Mouse (Mus musculus) liver, postnatal 0 days (tissue): ENCODE data around the gene Sv2b. TPM values are rescaled to one million over a fixed set of nuclear protein-coding genes. Genes with fewer than 3 reads are reported as not detected.

Source experiments
- ATAC-seq: fragments of 200-750 bp; cut with Nextera tagmentation; 2 replicates; pipeline ENCODE4 v1.8.0; 2017; ENCODE audit warnings: mild to moderate bottlenecking, moderate library complexity
- DNase-seq: peaks from one replicate; pipeline ENCODE4 v3.0.0-alpha.2; 2016
- H3K27ac ChIP-seq: fragments of 300-500 bp; sonication (generic); 2 replicates; pipeline ENCODE4 v1.5.1; 2014; ENCODE audit warnings: antibody characterized with exemption, moderate library complexity, mild to moderate bottlenecking, low read depth
- H3K27me3 ChIP-seq: fragments of 300-500 bp; sonication (generic); 2 replicates; pipeline ENCODE4 v1.6.1; 2014; ENCODE audit warnings: low read length, control low read depth, mixed read lengths; ENCODE audit not compliant: insufficient read depth
- H3K36me3 ChIP-seq: fragments of 300-500 bp; sonication (generic); replicated peaks from 2 replicates; pipeline ENCODE4 v1.6.1; 2014; ENCODE audit warnings: mild to moderate bottlenecking, control low read depth, low read length, moderate library complexity, mixed read lengths; ENCODE audit not compliant: insufficient read depth
- H3K4me1 ChIP-seq: fragments of 300-500 bp; sonication (generic); 2 replicates; pipeline ENCODE4 v1.6.1; 2014; ENCODE audit warnings: antibody characterized with exemption, mild to moderate bottlenecking, control low read depth; ENCODE audit not compliant: insufficient read depth
- H3K4me2 ChIP-seq: fragments of 300-500 bp; sonication (generic); 2 replicates; pipeline ENCODE4 v1.6.1; 2014; ENCODE audit warnings: low read depth, mild to moderate bottlenecking, low read length, moderate library complexity, mixed read lengths
- H3K4me3 ChIP-seq: fragments of 300-500 bp; sonication (generic); 2 replicates; pipeline ENCODE4 v1.5.1; 2014; ENCODE audit warnings: low read depth, low read length
- H3K9ac ChIP-seq: fragments of 300-500 bp; sonication (generic); replicated peaks from 2 replicates; pipeline ENCODE4 v1.6.1; 2014; ENCODE audit warnings: mild to moderate bottlenecking, moderate library complexity
- H3K9me3 ChIP-seq: fragments of 300-500 bp; sonication (generic); 2 replicates; pipeline ENCODE4 v1.6.1; 2016; ENCODE audit warnings: mild to moderate bottlenecking, control low read depth, low read length, mixed read lengths
- CTCF ChIP-seq: sonication (generic); IDR thresholded peaks from 2 replicates; pipeline ENCODE4 v1.5.1; 2016; ENCODE audit warnings: antibody characterized with exemption, low read depth
- EP300 ChIP-seq: IDR thresholded peaks from 2 replicates; pipeline ENCODE4 v1.6.1; 2016; ENCODE audit warnings: antibody characterized with exemption, low read depth, mild to moderate bottlenecking
- WGBS: fragments of 180-500 bp; shearing (Covaris S2); extraction: QIAGEN DNeasy Blood & Tissue Kit; methylation state at CpG from one replicate; pipeline ENCODE4 v1.1.7; 2014; ENCODE audit not compliant: insufficient replicate concordance; 5-methylcytosine and 5-hydroxymethylcytosine counted together
- polyA plus RNA-seq: library from polyadenylated mRNA; unstranded; fragments of >200 nt; fragmentation: Nextera tagmentation; extraction: Ambion mirVana; gene quantifications from 2 replicates; pipeline ENCODE4 v1.2.1, GENCODE M21; 2015

The Sv2b gene
- polyA plus RNA-seq, 1 experiment from 2014 or later = not detected

- H3K36me3 ChIP-seq = no peaks in the 10 kb centered on the region
- no peak overlapping the region for H3K9ac ChIP-seq
- no peak overlapping the region for H3K4me3 ChIP-seq
- ATAC-seq = no peak
- H3K27me3 ChIP-seq = no peaks in the 10 kb centered on the region
- DNase-seq = no peak
- WGBS = 67% methylated on average over 1 of the region's 1 CpGs
- H3K27ac ChIP-seq = no peak overlapping the region
- H3K4me2 ChIP-seq = no peak overlapping the region
- no peaks in the 10 kb centered on the region for H3K9me3 ChIP-seq
- no peaks in the 10 kb centered on the region for H3K4me1 ChIP-seq
- TF ChIP-seq EP300 (no peak), CTCF (no peak)
Measured at GRCm38 (mm10) chr7:75103900-75104299, 205.2 kb downstream of the Sv2b start.

- no peak for ATAC-seq
- no peak overlapping the region for H3K27ac ChIP-seq
Measured at GRCm38 (mm10) chr7:75102536-75103332, 206.3 kb downstream of the Sv2b start.

GRCm38 (mm10) chr7:75085473-75085872 is 223.6 kb downstream of the Sv2b start:
- no peaks in the 10 kb centered on the region for H3K36me3 ChIP-seq
- H3K27ac ChIP-seq = no peak overlapping the region
- H3K27me3 ChIP-seq = no peaks in the 10 kb centered on the region
- DNase-seq (no peak), ATAC-seq (no peak)
- no peaks in the 10 kb centered on the region for H3K9me3 ChIP-seq
- H3K4me1 ChIP-seq = no peaks in the 10 kb centered on the region
- H3K4me3 ChIP-seq = no peak overlapping the region
- 69% methylated on average over 4 of the region's 4 CpGs for whole genome bisulfite sequencing
- H3K9ac ChIP-seq = no peak overlapping the region
- H3K4me2 ChIP-seq = no peak overlapping the region
- no peak for TF ChIP-seq CTCF
- TF ChIP-seq EP300 = no peak

More at GRCm38 (mm10) chr7:75102536-75103332, 206.3 kb downstream of the Sv2b start:
- no peak overlapping the region for H3K9ac ChIP-seq
- no peaks in the 10 kb centered on the region for H3K9me3 ChIP-seq
- WGBS = 80% methylated on average over 17 of the region's 17 CpGs
- H3K27me3 ChIP-seq = no peaks in the 10 kb centered on the region
- H3K4me2 ChIP-seq = no peak overlapping the region
- no peaks in the 10 kb centered on the region for H3K36me3 ChIP-seq
- no peak for TF ChIP-seq CTCF
- no peak for TF ChIP-seq EP300
- H3K4me3 ChIP-seq = no peak overlapping the region
- H3K4me1 ChIP-seq = no peaks in the 10 kb centered on the region
- no peak for DNase-seq

GRCm38 (mm10) chr7:75080163-75080562 is 228.9 kb downstream of the Sv2b start:
- H3K4me1 ChIP-seq = no peaks in the 10 kb centered on the region
- no peaks in the 10 kb centered on the region for H3K36me3 ChIP-seq
- ATAC-seq (no peak), DNase-seq (no peak)
- no peak for TF ChIP-seq CTCF
- no peak for TF ChIP-seq EP300
- no peaks in the 10 kb centered on the region for H3K27me3 ChIP-seq
- no peaks in the 10 kb centered on the region for H3K9me3 ChIP-seq
- H3K27ac ChIP-seq = no peak overlapping the region
- H3K9ac ChIP-seq = no peak overlapping the region
- no peak overlapping the region for H3K4me3 ChIP-seq
- no peak overlapping the region for H3K4me2 ChIP-seq

- Histone ChIP-seq H3K4me3 (no peak overlapping the region), H3K27ac (no peak overlapping the region), H3K4me2 (no peak overlapping the region), H3K36me3 (no peaks in the 10 kb centered on the region), H3K9ac (no peak overlapping the region), H3K9me3 (no peaks in the 10 kb centered on the region), H3K27me3 (no peaks in the 10 kb centered on the region), H3K4me1 (no peaks in the 10 kb centered on the region)
- 78% methylated on average over 8 of the region's 8 CpGs for WGBS
- ATAC-seq (no peak), DNase-seq (no peak)
- TF ChIP-seq EP300 (no peak), CTCF (no peak)
Measured at GRCm38 (mm10) chr7:75077560-75078208, 231.4 kb downstream of the Sv2b start.

Other genes starting within 250 kb of the Sv2b start
- 21.2 and 25.7 TPM in 2 replicates for gene Akap13, start 146.3 kb upstream of the Sv2b start, polyA plus RNA-seq